Mouse (Mus musculus) monocyte, adult 2 months (primary cell): ENCODE measurements around the gene Slc25a34.

Experiments used
- DNase-seq, 2 experiments: peaks; one replicate each; pipeline ENCODE4 v3.0.0; 2022; ENCODE audit warnings: low spot score in 2 of 2, low read depth in 1 of 2

Slc25a34 gene

DNA sequence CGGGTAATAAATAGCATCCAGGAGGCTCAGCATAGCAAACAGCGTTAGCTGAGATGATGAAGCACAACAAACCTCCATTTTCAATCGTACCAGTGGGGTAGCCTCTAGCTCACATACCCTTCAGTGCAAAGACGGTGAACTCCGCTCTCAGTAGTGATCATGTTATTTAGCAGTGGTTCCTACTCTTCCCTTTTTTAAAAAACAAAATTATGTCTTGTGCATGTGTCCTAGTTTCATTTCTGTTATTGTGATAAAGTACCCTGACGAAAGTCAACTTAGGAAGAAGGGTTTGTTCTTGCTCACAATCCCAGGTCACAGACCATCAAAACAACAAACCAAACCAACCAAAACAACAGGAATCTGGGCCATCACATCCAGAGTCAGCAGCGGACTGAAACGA is 22.4 kb upstream of the Slc25a34 start:
- no peak for DNase-seq

DNA sequence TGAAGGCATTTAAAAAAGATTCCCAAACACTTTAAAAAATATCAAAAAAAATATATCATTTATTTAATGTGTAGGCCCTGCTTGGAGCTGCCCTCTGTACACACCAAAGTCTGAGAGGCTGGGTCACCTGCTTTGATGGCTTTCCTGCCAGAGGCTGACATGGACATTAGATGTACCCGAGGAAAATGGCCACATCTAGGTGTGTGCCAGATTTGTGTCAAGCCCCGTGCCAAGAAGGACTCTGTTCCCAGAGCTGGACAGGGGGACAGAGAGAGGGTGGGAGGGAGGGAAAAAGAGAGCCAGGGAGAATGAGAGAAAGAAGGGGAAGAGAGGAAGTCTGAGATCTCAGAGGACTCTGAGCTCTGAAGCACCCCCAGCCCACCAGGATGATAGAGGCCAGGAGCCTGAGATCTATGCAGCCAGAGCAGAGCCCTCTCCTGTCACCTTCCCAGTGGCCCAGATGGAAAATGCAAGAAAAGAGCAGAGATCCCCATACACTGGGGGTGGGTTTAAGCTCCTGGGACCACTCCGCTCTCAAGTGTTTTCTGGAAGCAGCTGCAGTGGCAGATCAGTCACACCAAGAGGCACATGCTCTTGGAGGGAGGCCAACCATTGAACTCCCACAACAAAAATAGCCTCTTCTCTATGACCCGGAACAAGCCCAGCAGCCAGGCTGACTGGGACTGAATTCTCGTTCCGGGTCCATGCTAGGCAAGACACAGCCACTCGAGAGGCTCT is 19.7 kb upstream of the Slc25a34 start:
- DNase-seq = no peak

DNA sequence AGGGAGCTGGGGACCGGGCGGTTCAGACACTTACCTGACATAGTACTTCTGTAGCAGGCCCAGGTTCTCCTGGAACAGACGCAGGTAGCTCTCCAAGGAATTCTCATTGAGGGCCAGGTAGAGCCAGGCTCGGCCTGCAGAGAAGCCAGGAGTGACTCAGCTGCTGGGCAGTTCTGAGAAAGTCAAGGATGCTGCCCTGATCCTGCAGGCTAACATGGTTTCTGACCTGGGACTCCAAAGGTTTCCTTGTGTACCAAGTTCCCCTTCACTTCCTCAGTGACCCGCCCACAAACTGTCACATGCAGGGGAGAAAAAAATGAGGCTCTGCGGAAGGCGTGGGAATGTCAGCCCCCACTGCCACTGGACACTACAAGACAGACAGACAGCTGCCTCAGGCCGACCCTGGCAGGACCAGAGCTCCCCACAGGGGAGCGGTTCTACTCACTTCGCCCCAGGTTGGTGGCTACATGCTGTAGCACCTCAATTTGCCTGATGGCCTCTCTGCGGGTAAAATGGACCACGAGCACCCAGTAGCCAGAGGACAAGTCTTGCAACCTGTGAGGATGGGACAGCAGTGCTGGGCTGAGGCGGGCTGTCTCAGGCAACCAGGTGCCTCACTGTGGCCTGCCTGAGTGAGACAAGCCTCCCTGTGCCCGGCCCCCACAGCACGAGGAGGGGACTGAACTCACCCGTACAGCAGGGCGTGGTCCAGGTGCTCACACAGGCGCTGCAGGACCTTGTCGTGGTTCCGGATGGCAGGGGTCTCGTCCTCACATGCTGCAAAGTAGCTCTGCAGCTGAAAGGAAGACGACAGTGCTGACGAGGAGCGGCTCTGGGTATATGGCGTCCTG is 18.6 kb upstream of the Slc25a34 start:
- no peak for DNase-seq

DNA sequence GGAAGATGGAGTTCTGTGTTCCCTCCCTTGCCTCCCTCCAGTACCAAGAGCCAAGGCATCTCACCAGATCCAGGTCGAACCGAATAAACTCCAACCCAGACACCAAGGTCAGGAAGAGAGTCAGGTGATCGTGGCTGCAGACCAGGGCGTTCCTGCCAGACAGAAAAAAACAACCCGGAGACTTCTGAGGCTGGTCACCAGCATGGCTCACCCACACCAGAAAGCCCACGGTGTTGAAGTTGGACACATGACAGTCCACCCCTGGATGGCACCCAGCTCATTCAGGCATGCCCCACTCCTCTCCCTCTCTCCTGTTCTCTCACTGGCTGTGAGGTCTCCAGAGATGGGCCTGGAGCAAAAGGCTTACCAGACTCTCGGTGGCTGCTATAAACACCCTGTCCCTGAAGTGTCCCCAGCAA is 17.7 kb upstream of the Slc25a34 start:
- no peak for DNase-seq

DNA sequence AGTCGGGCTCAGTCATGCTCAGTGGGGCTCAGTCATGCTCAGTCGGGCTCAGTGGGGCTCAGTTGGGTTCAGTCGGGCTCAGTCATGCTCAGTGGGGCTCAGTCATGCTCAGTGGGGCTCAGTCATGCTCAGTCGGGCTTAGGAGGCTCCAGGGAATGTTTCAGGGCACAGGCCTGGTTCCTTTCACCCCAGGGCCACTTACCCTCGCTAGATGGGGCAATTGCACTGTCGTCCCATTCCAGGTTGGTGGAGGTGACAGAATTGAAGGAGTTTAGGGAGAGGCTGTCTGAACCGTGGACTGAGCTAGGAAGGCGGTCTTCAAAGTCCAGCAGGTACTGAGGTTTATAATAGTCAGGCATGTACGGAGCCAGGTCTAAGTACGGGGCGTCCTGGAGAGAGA is 15.9 kb upstream of the Slc25a34 start:
- DNase-seq = no peak

DNA sequence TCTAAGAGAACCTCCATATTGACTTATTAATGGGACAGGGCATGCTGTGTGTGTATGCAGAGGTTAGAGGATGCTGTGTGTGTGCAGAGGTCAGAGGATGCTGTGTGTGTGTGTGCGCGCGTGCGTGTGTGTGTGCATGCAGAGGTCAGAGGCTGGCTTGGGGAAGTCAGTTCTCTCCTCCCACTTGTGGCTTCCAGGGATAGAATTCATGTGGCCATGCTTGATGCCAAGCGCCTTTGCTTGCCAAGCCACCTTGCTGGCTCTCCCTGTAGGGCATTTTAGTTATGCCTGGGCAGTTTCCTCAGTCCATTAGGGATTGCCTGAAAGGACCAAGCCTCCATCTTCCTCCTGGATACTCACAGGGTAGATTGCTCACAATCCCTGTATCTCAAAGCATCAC is 13.1 kb upstream of the Slc25a34 start:
- no peak for DNase-seq

DNA sequence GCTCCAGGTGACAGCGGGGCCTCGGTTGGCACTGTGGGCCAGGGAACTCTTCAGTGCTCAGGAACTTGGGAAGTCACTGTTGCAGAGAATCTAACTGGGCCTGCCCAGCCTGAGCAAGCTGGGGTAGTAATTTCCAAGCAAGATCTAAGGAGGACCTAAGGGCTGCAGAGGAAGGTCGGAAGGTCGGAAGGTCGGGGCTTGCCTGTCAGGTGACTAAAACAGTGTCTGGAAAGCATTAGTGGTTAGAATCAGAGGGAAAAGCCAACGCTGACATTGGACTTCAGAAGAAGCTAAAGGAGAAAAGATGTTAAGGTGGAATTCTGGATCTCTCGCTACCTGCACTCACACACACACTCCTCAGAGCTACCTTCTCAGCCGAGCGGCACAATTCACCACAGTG is 12.4 kb upstream of the Slc25a34 start:
- no peak for DNase-seq

DNA sequence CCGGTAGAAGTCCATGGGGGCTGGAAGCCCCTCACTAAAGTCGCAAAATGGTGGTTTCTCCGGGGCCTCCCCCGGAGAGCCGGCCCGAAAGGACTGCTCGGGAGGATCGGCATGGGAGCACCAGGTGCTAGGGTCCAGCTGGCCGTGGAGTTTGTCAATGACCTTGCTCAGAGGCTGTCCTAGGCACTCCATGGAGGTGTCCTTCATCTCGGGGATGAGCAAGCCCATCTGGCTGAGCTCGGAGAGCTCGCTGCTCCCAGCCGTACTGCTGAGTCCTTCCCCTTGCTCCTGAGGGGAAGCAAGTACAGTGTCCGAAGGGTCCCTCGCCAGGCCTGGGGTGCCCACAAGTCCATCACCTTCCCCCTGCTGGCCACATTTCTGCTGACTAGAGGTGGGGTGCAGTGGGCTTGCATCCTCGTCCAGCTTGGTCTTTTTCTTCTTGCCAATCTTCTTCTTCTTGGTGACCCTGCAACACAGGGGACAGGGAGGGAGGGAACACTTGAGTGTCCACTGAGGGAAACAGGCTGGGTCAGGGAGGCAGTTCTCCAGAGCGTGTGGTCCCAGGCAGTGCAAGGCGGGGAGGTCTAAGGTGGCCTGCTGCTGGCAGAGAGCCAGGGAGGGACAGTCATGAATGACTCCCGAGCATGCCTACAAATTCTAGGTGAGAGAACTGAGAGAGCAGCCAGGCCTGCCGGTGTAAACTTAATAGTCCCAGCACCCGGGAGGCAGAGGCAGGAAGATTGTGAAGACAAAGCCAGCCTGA is 8.7 kb upstream of the Slc25a34 start:
- DNase-seq = no peak

DNA sequence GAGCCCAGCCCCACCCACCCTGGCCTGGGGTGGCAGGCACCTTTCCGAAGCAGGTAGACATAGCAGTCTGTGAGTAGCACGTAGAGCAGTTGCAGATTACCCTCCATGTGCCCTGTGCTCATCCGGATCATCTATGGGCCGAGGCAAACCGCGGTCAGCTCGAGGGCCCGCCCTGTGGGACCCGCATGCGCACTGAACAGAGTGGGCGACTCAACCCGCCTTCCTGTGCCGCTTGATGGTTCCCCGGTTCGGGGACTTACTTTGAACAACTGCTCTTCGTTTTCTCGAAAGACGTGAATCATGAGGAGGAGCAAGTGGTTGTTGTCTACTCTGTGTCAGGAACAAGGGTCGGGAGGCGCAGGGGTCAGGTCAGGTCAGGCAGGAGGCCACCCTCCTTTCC is 7.6 kb upstream of the Slc25a34 start:
- no peak for DNase-seq

DNA sequence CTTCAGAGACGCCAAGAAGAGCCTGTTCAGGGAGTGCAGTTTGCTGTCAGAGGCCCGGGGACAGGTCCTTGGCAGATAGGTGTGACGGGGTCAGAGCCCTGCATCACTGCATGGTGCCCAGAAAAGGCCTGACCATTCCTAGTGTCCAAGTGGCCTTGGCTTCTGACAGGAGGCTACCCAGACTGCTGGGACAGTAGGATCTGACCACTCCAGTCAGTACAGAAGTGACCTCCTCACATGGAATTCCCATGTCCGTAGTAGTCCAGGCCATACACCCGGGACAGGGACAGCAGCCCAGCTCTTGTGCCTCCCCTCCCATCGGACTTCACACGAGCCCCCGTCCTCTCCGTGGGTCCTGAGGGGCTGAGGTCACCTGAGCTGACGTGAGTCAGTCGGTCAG is 6.4 kb upstream of the Slc25a34 start:
- DNase-seq = no peak

DNA sequence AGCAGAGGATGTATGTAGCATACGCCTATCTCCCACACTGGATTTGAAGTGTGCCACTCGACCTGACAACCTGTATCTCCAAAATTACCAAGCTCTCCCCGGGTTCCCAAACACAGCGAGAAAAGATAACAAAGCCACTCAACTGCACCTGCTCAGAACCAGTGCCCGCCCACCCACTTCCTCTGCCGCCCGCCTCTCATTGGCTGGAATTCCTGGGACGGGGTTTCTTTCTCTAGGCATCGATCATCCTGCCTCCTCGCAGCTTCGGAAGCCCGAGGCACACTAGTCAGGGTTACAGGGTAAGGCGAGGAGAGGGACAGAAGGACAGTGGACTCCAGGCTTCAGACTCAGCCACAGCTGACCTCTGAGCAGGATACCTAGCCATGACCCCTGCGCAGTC is 5.0 kb upstream of the Slc25a34 start:
- no peak for DNase-seq

DNA sequence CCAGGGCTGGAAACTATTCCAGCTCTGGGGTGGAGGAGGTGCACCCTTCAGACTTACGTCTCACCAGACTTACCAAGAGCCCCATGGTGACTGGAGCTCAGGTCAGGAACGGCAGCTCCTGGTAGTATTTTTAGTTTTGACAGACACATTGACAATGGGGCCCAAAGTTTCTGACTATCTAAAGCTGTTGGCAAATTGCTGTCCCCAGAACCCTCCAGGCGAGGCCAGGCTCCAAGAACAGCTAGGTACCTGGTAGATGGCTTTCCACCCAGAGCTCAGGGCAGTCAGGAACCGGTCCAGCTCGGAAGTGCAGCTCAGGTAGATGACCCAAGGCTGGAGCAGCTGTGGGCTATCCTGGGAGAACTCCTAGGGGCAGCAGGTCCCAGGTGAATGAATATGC is 3.9 kb upstream of the Slc25a34 start:
- DNase-seq = no peak

DNA sequence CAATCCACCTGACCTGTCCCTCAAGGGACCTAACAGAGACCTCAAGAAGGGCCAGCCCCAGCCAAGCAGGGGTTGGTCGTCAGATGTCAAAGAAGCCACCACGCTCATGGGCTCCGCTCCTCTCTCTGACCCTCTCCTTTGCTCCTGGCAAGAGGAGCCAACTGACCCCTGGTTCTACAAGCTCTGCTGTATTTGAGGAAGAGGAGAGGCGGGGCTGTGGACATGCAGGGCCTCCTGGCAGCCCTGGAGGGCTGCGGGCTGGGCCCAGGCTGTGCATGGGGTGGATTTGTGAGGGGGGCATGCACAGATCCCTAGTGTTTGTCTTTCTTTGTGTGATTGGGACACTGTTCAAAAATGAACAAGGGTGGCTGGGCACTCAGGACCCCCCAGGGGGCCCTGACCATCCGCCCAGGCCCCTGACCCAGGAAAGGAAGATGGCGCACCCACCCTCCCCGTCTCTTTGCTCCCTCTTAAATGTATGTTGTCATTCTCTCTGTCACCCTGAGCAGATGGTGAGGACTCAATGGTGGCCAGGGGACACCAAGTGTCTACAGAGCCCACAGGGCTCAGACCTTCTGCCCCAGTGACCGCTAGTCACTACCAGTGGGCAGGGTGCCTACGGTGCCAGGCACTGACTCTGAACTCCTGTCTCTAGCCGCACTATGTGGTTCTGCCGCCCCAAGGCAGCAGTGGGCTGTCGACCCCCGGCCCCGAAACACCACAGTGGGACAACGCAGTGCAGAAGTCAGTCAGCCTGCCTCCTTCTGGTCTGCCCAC is 2.3 kb upstream of the Slc25a34 start:
- no peak for DNase-seq

DNA sequence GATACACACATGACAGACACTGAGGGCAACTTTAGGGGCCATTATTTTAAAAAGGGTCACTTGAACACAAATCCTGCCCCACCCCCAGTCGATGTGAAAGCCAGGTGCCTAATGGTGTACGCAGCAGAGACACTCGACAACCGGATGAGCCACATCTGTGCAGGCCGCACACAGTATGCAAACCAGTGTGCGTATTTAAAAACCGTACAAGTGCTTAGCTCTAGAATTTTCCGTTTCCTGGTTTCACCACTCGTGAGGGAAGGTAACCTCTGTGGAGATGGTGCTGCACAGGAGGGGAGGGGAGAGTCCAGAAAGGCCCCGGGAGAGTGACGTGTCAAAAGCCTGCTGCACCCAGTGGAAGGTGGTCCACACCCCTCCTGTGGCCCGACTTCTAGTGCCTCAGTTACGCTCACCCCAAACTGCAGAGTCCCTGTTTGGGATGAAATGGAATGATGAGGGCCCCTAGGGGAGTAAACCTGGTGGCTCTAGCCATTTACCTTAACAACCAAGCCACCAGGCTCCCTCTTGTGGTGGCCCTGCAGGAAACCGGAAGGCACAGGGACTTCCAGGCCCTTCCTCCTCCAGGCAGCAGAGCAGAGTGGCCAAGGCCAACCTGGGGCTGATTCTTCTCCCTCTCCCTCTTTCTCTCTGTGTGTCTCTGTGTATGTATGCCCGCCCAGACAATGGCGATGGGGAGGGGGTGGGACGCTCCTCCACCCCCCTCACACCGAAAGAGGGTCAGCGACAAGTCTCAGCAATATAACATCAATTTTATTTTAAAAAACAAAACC is 1.6 kb upstream of the Slc25a34 start:
- DNase-seq = no peak

DNA sequence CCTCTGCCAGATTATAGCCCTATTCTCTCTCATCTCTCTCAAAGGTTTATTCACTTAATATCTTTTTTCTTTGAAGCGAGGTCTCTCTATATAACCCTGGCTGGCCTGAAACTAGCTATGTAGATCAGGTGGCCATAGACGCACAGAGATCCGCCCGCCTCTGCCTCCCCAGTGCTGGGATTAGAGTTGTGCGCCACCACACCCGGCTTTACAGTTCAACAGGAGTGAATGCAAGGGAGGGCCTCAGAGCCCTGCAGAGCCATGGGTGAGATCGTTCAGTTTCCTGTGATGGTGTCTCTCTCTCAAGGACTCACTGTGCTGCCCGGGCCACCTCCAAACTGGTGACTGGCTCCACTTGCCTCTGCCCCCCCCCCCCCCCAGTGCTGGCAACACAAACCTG is 513 bp upstream of the Slc25a34 start:
- DNase-seq = no peak

DNA sequence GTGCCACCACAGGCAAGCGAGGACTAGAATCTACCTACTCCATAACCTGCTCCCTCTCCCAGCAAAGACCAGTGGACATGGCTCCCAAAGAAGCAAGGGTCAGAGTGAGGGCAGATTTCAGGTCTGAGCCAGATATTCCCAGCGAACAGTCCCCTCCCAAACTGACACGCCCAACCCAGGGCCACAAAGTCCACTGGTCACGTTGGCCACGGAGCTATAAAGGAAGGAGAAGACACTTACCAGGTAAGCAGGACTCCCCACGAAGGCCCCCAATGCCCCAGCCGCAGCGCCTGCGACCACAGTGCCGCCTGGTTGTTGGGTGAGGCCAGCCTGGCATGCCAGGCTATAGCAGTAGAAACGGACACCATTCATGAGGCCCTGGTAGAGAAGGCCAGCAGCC is 584 bp downstream of the Slc25a34 start:
- no peak for DNase-seq

DNA sequence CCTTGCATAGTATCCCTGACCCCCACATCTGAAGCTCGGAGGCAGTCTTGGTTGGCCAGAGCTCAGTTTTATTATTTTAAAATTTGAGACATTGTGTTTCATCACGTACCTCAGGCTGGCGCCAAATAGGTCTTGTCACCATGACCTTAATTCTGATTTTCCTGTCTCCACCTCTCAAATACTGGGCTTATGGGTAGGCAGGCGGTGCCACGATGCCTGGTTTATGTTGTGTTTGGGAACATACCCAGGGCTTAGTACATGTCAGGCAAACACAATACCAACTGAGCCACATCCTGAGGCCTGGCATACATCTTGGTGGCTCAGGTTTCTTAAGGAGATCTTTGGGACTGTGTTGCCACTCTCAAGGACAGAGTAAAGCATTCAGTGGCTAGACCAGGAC is 1.0 kb downstream of the Slc25a34 start:
- no peak for DNase-seq

DNA sequence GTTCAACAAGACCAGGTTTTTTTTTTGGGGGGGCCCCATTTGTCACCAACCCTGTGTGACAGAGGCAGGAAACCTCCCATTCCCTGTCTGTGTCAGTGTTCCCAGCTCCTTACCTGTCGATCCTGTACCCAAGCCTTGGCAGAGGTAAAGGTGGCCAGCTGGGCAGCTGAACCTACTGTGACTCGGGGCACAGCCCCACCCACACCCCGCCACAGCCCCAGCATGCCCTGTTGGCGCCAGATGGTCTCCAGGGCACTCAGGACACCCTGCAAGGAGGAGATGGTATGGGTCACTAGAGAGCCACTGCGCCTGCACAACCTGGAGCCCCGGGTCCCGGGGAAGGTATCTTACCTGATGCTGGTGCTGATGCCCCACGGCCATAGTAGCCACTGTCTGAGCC is 1.5 kb downstream of the Slc25a34 start:
- no peak for DNase-seq

DNA sequence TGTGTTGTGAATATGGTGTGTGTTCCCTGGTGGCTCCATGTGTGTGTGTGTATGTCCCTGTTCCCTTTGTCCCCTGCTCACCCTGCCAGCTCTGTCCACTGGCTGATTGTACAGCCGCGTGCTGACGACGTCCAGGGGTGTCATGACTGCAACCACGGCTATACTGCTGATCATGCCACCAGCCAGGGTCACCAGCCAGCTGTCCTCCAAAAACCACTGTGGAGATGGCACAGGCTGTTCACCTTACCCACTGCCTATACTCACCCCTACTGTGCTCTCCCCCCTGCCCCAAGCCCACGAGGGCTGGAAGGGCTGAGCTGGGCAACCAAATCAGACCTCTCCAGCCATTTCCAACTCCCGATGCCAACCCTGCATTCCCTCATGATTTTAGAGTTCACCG is 2.3 kb downstream of the Slc25a34 start:
- no peak for DNase-seq

DNA sequence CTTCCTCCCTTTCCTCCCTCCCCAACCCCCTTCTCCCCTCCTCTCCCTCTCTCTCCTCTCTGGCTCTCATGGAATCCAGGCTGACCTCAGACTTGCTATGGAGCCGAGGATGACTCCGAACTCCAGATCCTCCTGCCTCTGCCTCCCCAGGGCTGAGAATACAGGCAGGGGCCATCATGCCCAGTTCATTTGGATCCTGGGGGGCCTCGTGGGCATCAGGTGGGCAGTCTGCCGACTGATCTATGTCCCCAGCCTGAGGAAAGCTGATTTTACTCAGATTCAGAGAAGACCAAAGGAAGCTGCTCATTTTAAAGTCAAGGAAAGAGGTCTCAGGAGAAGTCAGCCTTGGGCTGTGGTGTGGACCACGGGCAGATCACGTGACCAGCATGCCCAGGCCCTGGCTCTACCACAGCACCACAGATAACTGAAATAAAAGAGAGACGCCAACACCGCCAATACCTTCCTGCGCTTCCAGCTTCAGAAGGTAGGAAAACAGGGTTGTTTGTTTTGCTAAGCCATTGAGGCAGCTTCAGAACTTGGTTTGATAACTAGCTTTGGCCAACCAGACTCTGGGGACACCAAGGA is 4.2 kb downstream of the Slc25a34 start:
- DNase-seq = no peak
